ENCODE assay signal across 14 mouse cellular contexts in the genomic region with DNA sequence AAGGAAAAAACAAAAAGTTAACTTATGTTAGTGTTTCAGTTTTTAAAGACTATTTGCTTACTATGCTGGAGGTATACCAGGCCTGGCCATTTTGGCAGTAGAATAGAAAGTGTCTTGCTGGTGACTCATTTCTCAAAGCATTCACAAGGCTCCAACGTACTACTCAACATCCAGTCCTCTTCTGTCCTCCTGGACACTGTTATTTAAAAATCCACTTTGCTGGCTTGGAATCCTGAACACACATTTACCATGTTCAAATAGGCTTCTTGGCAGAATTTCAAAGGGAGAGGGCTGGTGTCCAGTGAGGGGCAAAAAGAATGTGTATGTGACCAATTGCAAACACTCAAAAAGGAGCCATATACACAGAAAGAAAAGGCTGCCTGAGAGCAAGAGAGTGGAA.
"Had no signal": no experiment of that assay in that cellular context is flagged by ENCODE, and none has a peak within 500 bp of the region (broad histone marks: within the 10 kb centered on the region; RNA-seq: fewer than 3 reads in every experiment).

No protein-coding gene starts in this region.

- H3K9me3 ChIP-seq: kidney, embryonic 15.5 days; limb, embryonic 12.5 days; megakaryocyte, embryonic 14.5 days; midbrain, embryonic 13.5 days; stomach, embryonic 15.5 days had no signal

- ATAC-seq: intestine, embryonic 16.5 days; midbrain, embryonic 13.5 days had no signal

- H3K27ac ChIP-seq: kidney, embryonic 15.5 days; limb, embryonic 12.5 days; liver, embryonic 14.5 days; macrophage; midbrain, embryonic 13.5 days; stomach, embryonic 15.5 days had no signal

- H3K4me2 ChIP-seq: kidney, embryonic 15.5 days; limb, embryonic 12.5 days; midbrain, embryonic 13.5 days; stomach, embryonic 15.5 days had no signal

- H3K4me3 ChIP-seq: kidney, embryonic 15.5 days; limb, embryonic 12.5 days; megakaryocyte, embryonic 14.5 days; midbrain, embryonic 13.5 days; stomach, embryonic 15.5 days had no signal

- H3K36me3 ChIP-seq: kidney, embryonic 15.5 days; limb, embryonic 12.5 days; midbrain, embryonic 13.5 days; stomach, embryonic 15.5 days had no signal

- DNase-seq: kidney, adult 2 months; kidney, postnatal 14 days; liver; right cerebral cortex, postnatal 14 days; thymus, adult 2 months; thymus, postnatal 25 days had no signal

- H3K9ac ChIP-seq: kidney, embryonic 15.5 days; limb, embryonic 12.5 days; liver, embryonic 14.5 days; midbrain, embryonic 13.5 days; stomach, embryonic 15.5 days had no signal

- H3K27me3 ChIP-seq: kidney, embryonic 15.5 days; limb, embryonic 12.5 days; megakaryocyte, embryonic 14.5 days; midbrain, embryonic 13.5 days; stomach, embryonic 15.5 days had no signal

- H3K4me1 ChIP-seq: megakaryocyte, embryonic 14.5 days; midbrain, embryonic 13.5 days; stomach, embryonic 15.5 days had no signal
